Mouse (Mus musculus) cerebellum, adult 8-10 months (tissue): ENCODE measurements around the gene Matk.

Source experiments
- DNase-seq: peaks from one replicate; pipeline ENCODE4 v3.0.0; 2022

The Matk gene

DNA sequence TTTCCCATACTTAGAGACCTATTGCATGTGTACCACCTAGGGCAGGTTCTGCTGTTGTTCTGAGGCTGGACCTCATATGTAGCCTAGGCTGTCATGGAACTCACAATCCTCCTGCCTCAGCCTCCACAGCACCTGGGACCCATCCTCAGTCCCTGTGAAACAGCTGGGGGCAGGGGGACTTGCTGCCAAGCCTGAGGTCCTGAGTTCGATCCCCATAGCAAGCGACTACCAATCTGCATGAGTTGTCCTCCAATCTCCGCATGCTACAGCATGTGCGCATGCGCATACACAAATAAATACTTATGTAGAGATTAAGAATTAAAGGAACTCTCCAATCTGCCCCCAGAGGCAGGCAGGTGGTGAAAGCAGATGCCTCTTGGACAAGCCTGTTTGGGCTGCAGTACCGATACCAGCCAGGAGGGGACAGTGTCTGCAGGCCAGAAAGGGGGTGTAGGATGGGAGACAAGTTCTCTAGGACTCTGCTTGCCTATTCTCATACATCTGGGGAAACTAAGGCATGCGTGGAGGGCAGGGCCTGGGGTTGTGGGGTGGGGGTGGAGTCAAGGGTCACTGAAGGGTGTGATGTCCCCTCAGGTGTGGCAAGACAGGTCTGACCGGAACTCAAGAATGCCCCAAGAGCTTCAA, 34.9 kb downstream of the Matk start:
- peak; percentile 72 for DNase-seq

DNA sequence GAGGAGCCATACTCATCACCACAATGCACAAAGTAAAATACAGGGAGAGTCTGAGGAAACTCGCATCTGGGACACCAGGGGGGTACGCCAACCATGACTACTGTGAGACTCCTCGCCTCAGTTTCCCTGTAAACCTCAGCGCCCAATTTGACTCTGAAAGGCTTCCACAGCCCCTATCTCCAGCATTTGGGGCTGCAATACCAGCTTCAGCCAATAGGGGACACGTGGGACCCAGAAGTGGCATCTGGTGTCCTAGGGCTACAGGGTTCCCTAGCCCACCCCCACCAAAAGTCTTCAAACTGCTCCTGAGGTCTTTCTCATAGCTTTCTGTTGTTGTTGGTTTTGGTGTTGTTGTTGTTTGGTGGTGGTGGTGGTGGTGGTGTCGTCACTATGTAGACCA, 35.9 kb downstream of the Matk start:
- DNase-seq = peak; percentile 62

DNA sequence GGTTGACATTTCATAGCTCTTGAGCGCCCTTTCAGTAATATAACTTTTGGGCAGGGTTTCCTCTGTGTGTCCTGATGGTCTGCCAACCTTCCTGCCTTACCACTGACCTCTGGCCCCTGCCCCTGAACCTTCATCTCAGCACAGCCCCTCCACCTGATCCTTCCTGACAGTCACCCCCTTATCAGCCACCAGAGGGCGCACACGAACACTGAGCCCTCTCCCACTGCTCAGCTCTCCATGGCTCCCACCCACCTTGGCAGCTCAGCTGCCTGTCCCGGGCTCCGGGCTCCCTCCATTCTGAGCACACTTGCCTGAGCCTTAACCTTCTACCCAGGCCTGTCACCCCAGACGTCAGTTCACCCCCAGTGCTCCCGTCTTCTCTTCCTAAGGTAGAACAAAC, 36.5 kb downstream of the Matk start:
- DNase-seq = peak; percentile 65

DNA sequence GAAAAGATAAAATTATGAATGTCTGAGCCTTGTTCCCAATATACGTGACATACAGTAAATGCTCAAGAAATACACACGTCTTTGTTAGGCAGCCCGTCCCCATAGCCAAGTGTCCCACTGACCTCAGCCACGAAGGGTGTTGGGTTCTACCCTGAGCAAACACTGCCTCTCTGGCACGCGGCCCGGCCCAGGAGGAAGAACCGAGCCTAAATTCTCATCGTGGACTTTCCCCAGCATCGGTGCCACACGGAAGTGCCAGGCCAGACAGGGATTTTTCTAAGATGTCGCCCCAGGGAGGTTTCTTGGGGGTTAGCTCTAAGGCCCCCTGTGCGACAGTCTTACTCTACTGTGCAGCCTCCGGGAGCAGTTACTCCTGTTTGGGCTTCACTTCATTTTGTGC, 37.1 kb downstream of the Matk start:
- DNase-seq = no peak

DNA sequence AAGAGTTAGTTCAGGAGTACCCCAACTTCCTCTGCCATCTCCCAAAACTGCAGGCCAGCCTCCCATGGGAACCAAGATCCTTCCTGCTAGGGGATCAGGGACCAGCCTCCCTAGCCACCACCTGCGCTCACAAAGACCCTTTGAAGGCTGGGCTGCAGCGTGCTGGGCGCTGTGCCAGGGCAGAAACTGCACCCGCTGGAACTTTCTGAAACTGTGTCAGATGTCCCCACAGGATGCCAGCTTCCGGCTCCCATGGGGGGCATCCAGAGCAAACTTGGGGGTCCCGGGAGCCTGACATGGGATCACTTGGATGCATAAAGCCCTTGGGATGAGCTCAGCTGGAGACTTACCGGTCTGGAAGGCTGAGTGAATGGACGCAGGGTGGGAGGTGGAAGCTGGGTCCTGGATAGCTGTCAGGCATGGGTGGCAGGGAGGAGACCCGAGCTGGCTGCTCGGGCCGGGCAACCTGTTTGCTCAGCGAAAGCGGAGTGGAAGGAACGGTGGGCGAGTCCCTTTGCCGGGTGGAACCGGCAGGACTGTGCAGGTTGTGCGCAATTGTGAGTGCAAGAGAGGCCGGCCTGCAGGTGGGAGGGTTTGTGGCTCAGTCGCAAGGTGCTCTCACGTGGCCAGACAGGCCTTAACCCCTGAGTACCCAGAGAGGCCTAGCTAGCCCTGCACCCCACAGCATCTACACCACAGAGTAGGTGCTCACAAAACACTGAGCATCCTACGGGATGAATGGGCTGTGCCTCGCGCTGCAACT, 38.1 kb downstream of the Matk start:
- DNase-seq = no peak

DNA sequence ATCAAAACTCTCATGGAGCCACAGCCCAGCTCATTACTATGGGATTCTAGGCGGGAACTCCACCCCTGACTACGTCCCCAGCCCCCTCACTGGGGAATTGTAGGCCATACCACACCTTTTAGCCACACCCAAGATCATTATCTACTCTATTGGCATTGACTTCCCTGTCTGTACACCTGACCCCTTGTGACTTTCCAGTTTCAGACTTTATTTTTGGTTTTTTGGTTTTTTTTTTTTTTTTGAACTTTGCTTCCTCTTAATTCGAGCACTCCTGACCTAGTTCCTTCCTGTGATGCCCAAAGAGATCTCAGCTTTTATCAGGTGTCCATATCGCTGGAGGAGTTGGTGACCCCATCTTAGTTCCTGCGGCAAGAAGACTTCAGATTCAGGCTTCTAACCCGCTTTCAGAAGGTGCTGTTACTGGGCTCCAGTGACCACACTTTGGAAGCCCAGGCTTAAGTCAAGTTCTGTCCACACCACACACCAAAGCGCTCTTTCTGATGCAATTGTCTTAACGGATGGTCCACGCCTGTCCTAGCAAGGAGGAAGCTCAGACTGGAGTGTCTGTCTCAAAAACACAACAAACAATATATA, 38.9 kb downstream of the Matk start, which contains the start of gene Tjp3:
Gene Tjp3, minus strand, starts transcription at position 71 of the 594 bp plus-strand sequence.
- DNase-seq = no peak

DNA sequence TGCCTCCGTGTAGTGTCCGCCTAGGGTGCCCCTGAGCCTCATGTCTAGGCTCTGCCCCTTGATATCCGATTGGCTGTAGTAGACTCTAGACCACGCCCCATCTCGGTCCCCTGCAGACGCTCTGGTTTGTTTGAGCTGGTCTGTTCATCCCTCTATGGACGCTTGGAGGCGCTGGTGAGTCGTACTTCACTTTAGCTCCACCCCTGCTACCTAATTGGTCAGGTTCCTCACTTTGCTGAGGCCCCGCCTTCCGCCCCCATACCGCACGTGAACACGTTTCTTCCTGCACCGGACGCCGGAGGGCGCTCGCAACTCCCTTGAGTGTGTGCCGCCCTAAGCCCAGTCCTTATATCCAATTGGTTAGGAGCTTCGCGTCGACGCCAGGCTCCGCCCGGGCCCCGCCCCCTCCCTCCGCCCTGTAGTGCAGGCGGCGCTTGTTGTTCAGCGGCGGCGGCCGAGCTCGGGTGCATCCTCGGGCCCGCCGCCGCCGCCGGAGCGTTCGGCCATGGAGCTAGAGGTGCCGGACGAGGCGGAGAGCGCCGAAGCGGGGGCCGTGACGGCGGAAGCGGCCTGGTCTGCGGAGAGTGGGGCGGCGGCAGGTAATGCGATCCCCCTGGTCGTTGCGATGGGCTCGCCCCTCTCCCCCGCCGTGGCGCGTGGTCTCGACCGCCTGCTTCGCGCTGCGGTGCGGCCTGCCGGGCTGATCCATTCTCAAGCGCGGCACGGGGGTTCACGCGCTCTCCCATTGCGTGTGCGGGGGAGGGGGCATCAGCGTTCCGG, 40.0 kb downstream of the Matk start, which contains the start of gene Pip5k1c:
Gene Pip5k1c, plus strand, starts transcription at position 410 of the 780 bp plus-strand sequence.
- peak; percentile 100 for DNase-seq

DNA sequence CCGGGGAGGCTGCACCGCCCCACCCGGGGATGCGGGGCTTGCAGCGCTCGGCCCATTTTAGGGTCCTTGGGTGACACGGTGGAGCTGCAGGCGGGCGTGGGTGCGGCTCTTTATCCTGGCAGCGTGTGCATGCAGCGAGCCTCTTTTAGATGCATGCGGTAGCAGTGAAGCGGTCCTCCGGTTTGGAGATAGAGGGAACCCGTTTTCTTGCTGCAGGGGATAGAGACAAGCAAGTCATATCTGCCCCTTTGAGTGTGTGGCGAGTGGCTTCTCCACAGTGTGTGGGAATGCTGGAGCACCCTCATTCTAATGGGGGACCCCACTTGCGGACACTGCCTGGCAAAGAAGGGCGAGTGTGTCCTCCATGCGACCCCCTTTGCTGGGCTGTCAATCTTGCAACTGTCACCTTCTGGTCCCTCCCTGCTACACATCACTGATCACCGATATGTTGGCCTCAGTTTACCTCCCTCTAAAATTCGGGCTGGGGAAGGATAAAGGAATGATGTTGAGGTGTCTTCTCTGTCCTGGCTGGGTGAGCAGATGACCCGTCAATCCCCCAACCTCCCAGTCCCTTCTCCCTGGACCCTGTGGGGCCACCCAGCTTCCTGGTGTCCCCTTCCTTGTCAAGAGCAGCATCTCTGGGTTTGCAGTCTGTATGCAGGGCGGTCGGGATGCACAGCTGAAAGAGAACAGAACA, 40.7 kb downstream of the Matk start:
- no peak for DNase-seq

DNA sequence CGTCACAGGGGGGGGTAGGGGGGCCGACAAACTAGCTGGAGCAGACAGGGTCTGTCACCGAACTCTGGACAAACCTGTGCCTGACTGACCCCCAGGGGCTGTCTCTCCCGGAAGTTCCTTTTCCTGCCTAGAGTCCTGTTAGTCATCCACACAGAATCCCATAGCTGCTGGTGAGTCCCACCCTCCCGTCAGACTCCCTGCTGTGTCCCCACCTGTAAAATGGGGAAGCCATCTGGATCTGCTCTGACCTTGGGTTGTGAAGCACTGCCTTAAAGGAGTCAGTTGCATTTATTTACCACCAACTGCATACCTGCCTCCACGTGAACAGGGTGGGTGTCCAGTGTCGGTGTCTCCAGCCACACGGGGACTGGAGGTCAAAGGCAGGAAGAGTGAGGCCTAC, 41.7 kb downstream of the Matk start:
- DNase-seq = peak; percentile 86

DNA sequence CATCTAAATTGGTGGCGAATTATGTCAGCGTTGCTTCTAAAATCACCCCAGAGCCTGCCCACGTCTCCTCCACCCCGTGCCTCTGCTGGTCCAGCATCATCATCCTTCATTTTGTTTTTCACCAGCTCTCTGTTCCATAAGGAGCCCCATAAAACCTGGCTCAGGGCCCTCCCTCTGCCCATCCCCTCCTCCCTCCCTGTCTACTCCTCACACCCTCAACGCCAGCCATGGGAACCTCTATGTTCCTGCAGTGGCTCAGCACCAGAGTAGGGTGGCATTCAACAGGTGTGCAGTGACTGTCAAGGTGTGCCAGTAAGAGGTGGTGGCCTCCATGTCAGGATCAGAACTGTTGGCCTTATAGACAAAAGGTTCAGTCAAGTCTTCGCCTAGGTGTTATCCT, 42.5 kb downstream of the Matk start:
- DNase-seq = no peak

DNA sequence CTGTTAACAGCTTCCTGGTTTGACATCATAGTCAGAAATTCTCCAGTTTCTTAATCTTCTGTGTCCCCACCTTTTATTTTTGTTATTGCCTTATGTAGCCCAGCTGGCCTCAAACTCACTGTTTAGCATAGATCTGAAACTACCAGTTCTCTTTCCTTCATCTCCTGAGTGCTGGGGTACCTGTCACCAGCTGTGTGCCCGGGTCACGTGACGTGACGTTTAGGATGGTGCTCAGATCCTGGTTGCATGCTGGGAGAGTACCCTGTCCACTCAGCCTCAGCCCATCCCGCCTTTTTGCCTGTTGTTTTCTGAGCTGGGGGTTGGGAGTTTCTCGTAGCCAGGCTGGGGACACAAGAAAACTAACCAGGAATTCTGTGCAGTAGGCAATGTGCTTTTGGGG, 44.5 kb downstream of the Matk start:
- no peak for DNase-seq

DNA sequence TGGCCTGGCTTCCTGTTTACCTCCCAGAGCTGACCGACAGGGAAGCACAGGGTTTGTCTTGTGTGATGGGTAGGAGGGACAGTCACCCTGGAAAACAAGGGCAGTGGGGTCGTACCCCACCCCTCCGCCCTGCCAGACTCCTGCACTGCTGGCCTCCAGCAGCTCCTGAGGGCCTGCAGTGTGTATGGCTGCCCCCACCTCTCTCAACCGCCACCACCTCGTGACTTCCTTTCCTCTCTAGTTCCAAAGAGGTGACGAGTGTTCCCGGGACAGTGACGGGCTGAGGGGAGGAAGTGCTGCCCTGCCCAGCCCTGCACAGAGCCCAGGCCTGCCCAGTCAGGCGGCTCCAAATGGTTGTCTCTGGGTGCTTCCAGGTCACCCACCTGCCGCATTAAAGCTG, 45.1 kb downstream of the Matk start:
- DNase-seq = no peak

DNA sequence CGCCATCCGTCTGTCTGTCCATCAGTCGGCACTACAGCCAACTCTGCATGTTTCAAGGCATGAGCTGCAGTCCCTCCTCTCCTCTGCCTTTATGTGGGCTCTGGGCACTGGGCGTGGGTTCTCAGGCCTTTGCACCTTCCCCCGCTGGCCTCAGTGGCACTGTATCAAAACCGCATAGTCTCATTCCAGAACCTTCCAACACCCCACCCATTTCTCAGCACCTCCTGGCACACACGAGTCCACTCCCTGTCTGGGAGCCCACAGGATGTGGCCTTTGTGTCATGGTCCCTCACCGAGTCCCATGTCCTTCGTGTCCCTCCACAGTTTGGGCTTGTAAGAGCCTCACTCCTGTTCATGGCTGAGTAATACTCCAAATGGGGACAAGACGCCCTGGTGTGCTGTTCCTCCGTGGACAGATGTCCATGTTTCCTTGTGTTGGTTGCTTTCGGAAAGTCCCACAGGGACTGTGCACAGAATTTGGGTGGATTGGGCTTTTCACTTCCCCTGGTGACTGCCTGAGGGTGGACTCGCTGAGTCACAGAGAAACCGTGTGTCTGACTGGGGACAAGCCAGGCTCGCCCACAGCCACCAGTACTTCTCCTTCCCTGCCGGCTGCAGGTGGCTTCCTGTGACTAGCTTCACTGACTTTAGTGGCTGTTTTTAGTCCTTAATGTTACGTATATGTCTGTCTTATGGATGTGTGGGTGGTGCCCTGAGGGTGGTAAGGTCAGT, 45.8 kb downstream of the Matk start:
- no peak for DNase-seq

DNA sequence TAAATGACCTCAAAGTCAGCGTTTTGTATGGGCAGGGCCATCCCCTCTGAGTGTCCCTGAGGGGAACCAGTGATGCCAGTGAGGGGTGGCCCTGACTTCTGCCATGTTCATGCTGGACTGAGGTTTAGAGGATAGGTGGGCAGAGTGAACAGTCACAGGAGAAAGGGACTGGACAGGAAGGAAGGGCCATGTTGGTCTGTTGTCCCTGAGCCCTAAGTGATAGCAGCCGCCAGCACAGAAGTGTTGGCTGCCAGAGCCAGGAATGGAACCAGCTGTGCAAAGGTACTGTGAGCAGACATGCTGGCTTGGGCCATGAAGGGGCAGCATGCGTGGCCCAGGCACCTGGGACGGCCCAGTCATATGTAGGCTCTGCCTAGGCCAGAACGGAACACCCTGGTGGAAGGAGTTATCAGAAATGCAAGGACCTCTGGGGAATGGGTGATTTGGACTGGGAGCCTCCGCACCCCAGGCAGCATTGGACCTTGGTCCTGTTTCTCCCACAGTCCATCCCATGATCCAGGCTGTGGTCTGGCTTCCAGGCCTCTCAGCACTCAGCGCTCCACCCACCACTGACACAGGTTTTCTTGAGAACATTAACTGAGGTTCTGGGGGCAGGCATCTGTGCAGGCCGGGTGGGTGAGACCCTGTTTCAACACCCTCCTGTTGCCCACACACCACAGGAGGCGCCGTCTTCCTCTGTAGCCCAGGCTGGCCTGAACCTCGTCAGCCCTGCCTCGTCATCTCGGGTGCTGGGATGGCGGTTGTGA, 47.0 kb downstream of the Matk start:
- DNase-seq = no peak

DNA sequence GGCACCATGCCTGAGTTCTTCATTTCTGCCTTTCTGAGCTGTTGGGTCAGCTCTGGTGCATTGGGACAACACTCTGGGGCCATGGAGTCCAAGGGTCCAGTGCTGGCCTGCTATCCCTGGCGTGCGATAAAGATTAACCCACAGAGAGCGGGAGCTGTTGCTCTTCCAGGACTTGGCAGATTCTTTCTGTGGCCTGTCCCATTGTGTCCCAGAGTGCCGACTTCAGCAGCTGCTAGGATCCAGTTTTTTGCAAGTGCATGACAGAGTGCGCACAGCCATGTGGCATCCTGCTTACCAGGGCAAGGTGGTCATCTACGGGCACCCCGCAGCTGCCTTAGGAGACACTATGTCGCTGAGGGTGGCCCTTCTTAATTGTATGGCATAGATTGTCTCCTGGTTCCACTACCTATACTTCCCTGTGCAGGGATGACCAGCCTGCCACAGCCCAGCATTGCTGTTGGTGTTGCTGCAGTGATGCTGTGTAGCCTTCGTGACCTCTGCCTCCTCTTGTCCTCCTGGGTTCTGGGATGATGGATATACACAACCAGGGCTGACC, 47.7 kb downstream of the Matk start:
- no peak for DNase-seq

DNA sequence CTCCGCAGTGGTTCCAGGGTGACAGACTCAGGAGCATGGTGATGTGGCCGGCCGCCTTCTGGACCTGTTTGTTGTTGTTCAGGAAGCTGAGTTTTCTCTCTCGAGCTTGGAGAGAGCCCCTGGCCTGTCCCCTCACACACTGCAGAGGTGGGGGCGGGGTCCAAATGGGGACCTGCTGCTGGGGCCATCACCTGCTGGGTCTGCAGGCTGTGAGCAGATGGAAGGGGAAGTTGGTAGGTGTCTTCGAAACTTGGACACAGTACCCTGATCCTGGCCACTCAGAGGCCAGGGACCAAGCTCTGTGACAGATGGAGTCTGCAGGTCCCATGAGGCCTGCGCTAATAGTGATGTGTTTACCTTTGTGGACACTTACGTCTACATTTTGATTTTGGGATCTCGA, 48.6 kb downstream of the Matk start:
- peak; percentile 78 for DNase-seq

DNA sequence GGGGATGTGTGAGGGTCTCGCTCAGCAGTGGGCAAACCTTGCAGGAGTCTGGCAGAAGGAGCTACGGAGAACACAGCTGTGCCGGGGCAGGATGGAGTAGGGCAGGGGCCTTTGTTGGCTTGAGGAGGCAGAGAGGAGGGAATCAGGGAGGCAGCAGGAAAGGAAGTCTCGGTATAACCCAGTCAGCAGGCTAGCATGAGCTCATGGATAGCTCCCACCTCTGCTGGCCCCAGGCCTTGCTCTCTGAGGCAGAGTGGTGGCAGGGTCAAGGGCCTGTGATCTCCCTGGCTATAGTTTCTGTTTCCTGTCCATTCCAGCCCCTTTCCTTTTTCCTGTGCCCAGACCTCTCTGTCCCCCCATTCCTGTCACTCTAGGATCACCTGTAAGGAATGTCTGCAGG, 49.6 kb downstream of the Matk start:
- no peak for DNase-seq

DNA sequence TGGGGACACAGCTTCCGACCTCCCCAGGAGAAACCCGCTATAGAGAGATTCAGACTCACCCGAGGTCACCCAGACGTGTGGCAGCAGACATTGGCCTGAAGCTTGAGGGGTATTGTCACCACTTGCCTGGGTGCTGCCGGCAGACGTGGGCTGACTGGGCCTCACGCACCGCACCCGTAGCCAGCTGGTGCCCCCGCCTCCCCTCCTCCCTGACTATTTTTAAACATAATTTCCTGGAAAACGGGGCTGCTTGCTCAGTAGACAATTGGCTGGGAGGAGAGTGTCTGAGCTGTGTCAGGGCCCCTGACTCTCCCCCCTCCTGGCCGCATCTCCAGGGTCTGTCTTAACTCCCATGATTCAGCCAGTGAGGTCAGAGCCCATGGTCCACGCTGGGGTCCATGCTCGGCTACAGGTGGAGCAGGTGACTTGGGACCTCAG, 50.1 kb downstream of the Matk start:
- DNase-seq = no peak

DNA sequence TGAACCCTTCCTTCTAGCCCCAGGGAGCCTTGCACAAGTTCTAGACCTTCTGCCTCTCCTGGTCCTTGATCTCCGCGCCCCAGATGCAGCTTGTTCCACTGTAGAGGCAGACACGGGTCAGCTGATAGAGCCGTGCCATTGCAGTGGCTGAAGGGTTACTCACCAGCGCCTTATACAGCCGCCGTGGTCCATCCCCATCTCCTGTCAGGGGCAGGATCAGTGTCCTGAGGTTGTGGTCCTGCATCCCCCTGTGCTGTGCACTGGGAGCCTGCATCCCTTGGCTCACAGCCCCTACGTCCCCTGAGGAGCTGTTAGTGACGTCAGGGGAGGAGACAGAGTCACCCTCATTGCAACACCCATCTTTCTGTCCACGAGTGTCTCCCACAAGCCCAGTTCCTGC, 50.5 kb downstream of the Matk start:
- no peak for DNase-seq

DNA sequence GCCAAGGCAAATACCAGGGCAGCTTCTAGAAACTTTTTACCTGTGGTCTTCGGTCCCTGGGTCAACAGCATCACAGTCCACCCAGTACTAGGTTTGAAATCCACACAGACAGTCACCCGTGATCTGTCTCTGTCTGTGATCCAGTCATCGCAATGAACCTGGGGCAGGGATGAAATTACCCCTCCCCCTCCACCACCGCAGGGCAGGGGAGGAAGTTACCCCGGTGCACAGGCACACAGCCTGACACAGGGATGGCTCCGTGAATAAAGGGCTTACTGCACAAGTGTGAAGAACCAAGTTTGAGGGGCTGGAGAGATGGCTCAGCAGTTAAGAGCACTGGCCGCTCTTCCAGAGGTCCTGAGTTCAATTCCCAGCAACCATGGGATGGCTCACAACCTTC, 51.0 kb downstream of the Matk start:
- DNase-seq = no peak
